Comparison of ENCODE assay signal across 8 mouse cellular contexts in the genomic region with DNA sequence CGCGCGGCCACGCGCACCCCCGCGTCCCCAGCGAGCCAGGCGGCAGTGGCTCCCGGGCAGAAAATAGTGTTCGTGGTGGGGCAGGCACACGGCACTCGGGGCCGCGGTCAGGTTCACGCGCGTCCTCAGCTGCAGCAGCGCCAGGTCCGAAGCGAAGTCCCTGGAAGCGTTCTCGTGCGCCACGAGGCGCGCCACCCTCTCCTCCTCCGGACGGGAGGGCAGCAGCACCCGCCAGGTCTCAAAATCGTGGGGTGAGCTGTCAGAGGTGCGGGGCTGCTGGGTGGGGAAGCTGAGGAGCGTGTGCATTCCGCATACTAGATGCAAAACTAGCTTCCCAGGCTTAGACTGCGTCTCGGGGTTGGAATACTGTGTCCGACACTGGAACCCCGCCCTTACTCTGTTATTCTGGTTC. TPM values are rescaled to one million over a fixed set of nuclear protein-coding genes. Genes with fewer than 3 reads are reported as not detected.
DNase-seq lines count a peak whose midpoint lies in the region; ATAC-seq and TF ChIP-seq lines count a peak whose summit lies in the region.

No protein-coding gene starts in this region.

- WGBS in cerebellum, adult 2 months, result under 1% methylated on average over 38 of the region's 38 CpGs
- WGBS in forebrain, embryonic 13.5 days, result under 1% methylated on average over 38 of the region's 38 CpGs
- under 1% methylated on average over 38 of the region's 38 CpGs for WGBS in liver, embryonic 13.5 days (ENCODE audit: insufficient replicate concordance)
- under 1% methylated on average over 38 of the region's 38 CpGs for WGBS in stomach, postnatal 0 days

- ATAC-seq in CD4-positive, CD25-positive, alpha-beta regulatory T cell, adult 4 months, result peak; percentile 41
- ATAC-seq in forebrain, embryonic 13.5 days, result peak; percentile 44; the same call in 1 of the 2 replicates
- peak; percentile 29 for ATAC-seq in liver, embryonic 13.5 days (ENCODE audit: low read depth)
- ATAC-seq in stomach, postnatal 0 days (ENCODE audit: low FRiP score, low TSS enrichment), result peak; percentile 22

- H3K9ac ChIP-seq in forebrain, embryonic 13.5 days, result peak overlapping the region; percentile 86
- H3K9ac ChIP-seq in liver, embryonic 13.5 days, result peak overlapping the region; percentile 86
- H3K9ac ChIP-seq in stomach, postnatal 0 days (ENCODE audit: low read length), result peak overlapping the region; percentile 80

- TF ChIP-seq POLR2A in cerebellum, adult 2 months (IDR thresholded peaks at IDR 0.05; ENCODE audit: borderline replicate concordance, insufficient read depth, low read length), result no peak

- peak overlapping the region; percentile 94 for H3K4me2 ChIP-seq in forebrain, embryonic 13.5 days
- peak overlapping the region; percentile 100 for H3K4me2 ChIP-seq in liver, embryonic 13.5 days
- peak overlapping the region; percentile 98 for H3K4me2 ChIP-seq in stomach, postnatal 0 days (replicated peaks; ENCODE audit: low read depth)

- no peak for TF ChIP-seq EP300 in stomach, postnatal 0 days (optimal IDR thresholded peaks at IDR 0.05)

- no peaks in the 10 kb centered on the region for H3K4me1 ChIP-seq in cerebellum, adult 2 months (ENCODE audit: control insufficient read depth, insufficient read depth, low read length)
- H3K4me1 ChIP-seq in forebrain, embryonic 13.5 days, result peaks cover 16% of the 10 kb centered on the region
- H3K4me1 ChIP-seq in liver, embryonic 13.5 days (replicated peaks), result peaks cover 47% of the 10 kb centered on the region
- H3K4me1 ChIP-seq in stomach, postnatal 0 days (replicated peaks; ENCODE audit: control insufficient read depth, insufficient read depth), result peaks cover 5% of the 10 kb centered on the region

- H3K9me3 ChIP-seq in forebrain, embryonic 13.5 days (replicated peaks), result no peaks in the 10 kb centered on the region
- H3K9me3 ChIP-seq in liver, embryonic 13.5 days (replicated peaks), result no peaks in the 10 kb centered on the region
- H3K9me3 ChIP-seq in stomach, postnatal 0 days (ENCODE audit: control insufficient read depth, low read length), result no peaks in the 10 kb centered on the region

- H3K4me3 ChIP-seq in cerebellum, adult 2 months (replicated peaks; ENCODE audit: insufficient read depth, low read depth, low read length), result peak overlapping the region; percentile 68
- H3K4me3 ChIP-seq in forebrain, embryonic 13.5 days, result peak overlapping the region; percentile 69
- H3K4me3 ChIP-seq in liver, embryonic 13.5 days (replicated peaks), result peak overlapping the region; percentile 77
- H3K4me3 ChIP-seq in stomach, postnatal 0 days (ENCODE audit: low read depth, low read length), result peak overlapping the region; percentile 67

- H3K27me3 ChIP-seq in cerebellum, adult 2 months (ENCODE audit: control insufficient read depth, insufficient read depth, low read length), result no peaks in the 10 kb centered on the region
- peaks cover 9% of the 10 kb centered on the region; the same call in 1 of the 2 replicates for H3K27me3 ChIP-seq in forebrain, embryonic 13.5 days
- no peaks in the 10 kb centered on the region for H3K27me3 ChIP-seq in liver, embryonic 13.5 days
- H3K27me3 ChIP-seq in stomach, postnatal 0 days (ENCODE audit: control insufficient read depth, insufficient read depth, low read length), result no peaks in the 10 kb centered on the region

- H3K27ac ChIP-seq in cerebellum, adult 2 months (ENCODE audit: insufficient read depth, low read length), result peak overlapping the region; percentile 74
- H3K27ac ChIP-seq in forebrain, embryonic 13.5 days, result peak overlapping the region; percentile 31; the same call in 1 of the 2 replicates
- H3K27ac ChIP-seq in liver, embryonic 13.5 days, result peak overlapping the region; percentile 41; the same call in 1 of the 2 replicates
- H3K27ac ChIP-seq in stomach, postnatal 0 days (replicated peaks), result peak overlapping the region; percentile 89

- no peak for DNase-seq in cerebellum, adult 2 months
- DNase-seq in cerebellum, adult 8-10 months, result no peak
- DNase-seq in liver, embryonic 13.5 days, result no peak
- no peak for DNase-seq in stomach, postnatal 0 days (ENCODE audit: low spot score)
- DNase-seq in cerebellum, adult 18-20 months, result no peak
- no peak for DNase-seq in urinary bladder, postnatal 10 days (ENCODE audit: low spot score)

- TF ChIP-seq CTCF in cerebellum, adult 2 months (IDR thresholded peaks at IDR 0.05; ENCODE audit: borderline replicate concordance, insufficient read depth, low read depth, low read length), result no peak
- TF ChIP-seq CTCF in stomach, postnatal 0 days (IDR thresholded peaks at IDR 0.05; ENCODE audit: low read depth), result no peak

- no peaks in the 10 kb centered on the region for H3K36me3 ChIP-seq in forebrain, embryonic 13.5 days (ENCODE audit: poor library complexity, severe bottlenecking)
- no peaks in the 10 kb centered on the region for H3K36me3 ChIP-seq in liver, embryonic 13.5 days
- no peaks in the 10 kb centered on the region for H3K36me3 ChIP-seq in stomach, postnatal 0 days (ENCODE audit: control insufficient read depth, insufficient read depth, low read length)

RNA-seq across cellular contexts. Expression of a gene that starts 5.8 kb away (rescaled TPM):
- polyA plus RNA-seq in cerebellum, adult 2 months (2012; rRNA removed), result 0.06 and 0.08 TPM in 2 replicates
- not detected for polyA plus RNA-seq in CD4-positive, CD25-positive, alpha-beta regulatory T cell, adult 4 months (2017; shearing (Covaris generic))
- polyA plus RNA-seq in forebrain, embryonic 13.5 days (2015; fragmentation: Nextera tagmentation; extraction: Ambion mirVana), result 0.09 and 0.29 TPM in 2 replicates
- 5.8 and 6.4 TPM in 2 replicates for polyA plus RNA-seq in liver, embryonic 13.5 days (2015; fragmentation: Nextera tagmentation; extraction: Ambion mirVana)
- polyA plus RNA-seq in stomach, postnatal 0 days (2015; fragmentation: Nextera tagmentation; extraction: Ambion mirVana), result 77.4 and 85.3 TPM in 2 replicates

RNA-seq across cellular contexts. Expression of a gene that starts 10.8 kb away (rescaled TPM):
- 15.9 and 18.9 TPM in 2 replicates for polyA plus RNA-seq in cerebellum, adult 2 months (2012; rRNA removed)
- 1 to 10 TPM; 2.5 to 4.3 TPM for polyA plus RNA-seq in CD4-positive, CD25-positive, alpha-beta regulatory T cell, adult 4 months (2017; shearing (Covaris generic))
- polyA plus RNA-seq in forebrain, embryonic 13.5 days (2015; fragmentation: Nextera tagmentation; extraction: Ambion mirVana), result 7.9 and 10.1 TPM in 2 replicates
- 4.0 and 4.1 TPM in 2 replicates for polyA plus RNA-seq in liver, embryonic 13.5 days (2015; fragmentation: Nextera tagmentation; extraction: Ambion mirVana)
- 9.1 and 9.7 TPM in 2 replicates for polyA plus RNA-seq in stomach, postnatal 0 days (2015; fragmentation: Nextera tagmentation; extraction: Ambion mirVana)

RNA-seq across cellular contexts. Expression of a gene that starts 23.4 kb away (rescaled TPM):
- 49.1 and 50.0 TPM in 2 replicates for polyA plus RNA-seq in cerebellum, adult 2 months (2012; rRNA removed)
- polyA plus RNA-seq in CD4-positive, CD25-positive, alpha-beta regulatory T cell, adult 4 months (2017; shearing (Covaris generic)), result 10 to 100 TPM; 39.8 to 41.9 TPM
- 49.8 and 51.1 TPM in 2 replicates for polyA plus RNA-seq in forebrain, embryonic 13.5 days (2015; fragmentation: Nextera tagmentation; extraction: Ambion mirVana)
- 20.5 and 22.7 TPM in 2 replicates for polyA plus RNA-seq in liver, embryonic 13.5 days (2015; fragmentation: Nextera tagmentation; extraction: Ambion mirVana)
- 15.1 and 16.6 TPM in 2 replicates for polyA plus RNA-seq in stomach, postnatal 0 days (2015; fragmentation: Nextera tagmentation; extraction: Ambion mirVana)

RNA-seq across cellular contexts. Expression of a gene that starts 31.5 kb away (rescaled TPM):
- 451 and 486 TPM in 2 replicates for polyA plus RNA-seq in cerebellum, adult 2 months (2012; rRNA removed)
- polyA plus RNA-seq in CD4-positive, CD25-positive, alpha-beta regulatory T cell, adult 4 months (2017; shearing (Covaris generic)), result 10 to 100 TPM; 59.4 to 88.7 TPM
- 452 and 476 TPM in 2 replicates for polyA plus RNA-seq in forebrain, embryonic 13.5 days (2015; fragmentation: Nextera tagmentation; extraction: Ambion mirVana)
- polyA plus RNA-seq in liver, embryonic 13.5 days (2015; fragmentation: Nextera tagmentation; extraction: Ambion mirVana), result 160 and 170 TPM in 2 replicates
- 124 and 130 TPM in 2 replicates for polyA plus RNA-seq in stomach, postnatal 0 days (2015; fragmentation: Nextera tagmentation; extraction: Ambion mirVana)

RNA-seq across cellular contexts. Expression of a gene that starts 31.9 kb away (rescaled TPM):
- polyA plus RNA-seq in cerebellum, adult 2 months (2012; rRNA removed), result 69.7 and 71.5 TPM in 2 replicates
- polyA plus RNA-seq in CD4-positive, CD25-positive, alpha-beta regulatory T cell, adult 4 months (2017; shearing (Covaris generic)), result 100 to 1,000 TPM in 1 of 2 experiments, 10 to 100 TPM in 1; 59.0 to 108 TPM
- polyA plus RNA-seq in forebrain, embryonic 13.5 days (2015; fragmentation: Nextera tagmentation; extraction: Ambion mirVana), result 80.2 and 91.6 TPM in 2 replicates
- 64.4 and 70.0 TPM in 2 replicates for polyA plus RNA-seq in liver, embryonic 13.5 days (2015; fragmentation: Nextera tagmentation; extraction: Ambion mirVana)
- 102 and 106 TPM in 2 replicates for polyA plus RNA-seq in stomach, postnatal 0 days (2015; fragmentation: Nextera tagmentation; extraction: Ambion mirVana)

Comparison
In these comparisons a context has a peak if more than half of its experiments do, and no peak if none do; other contexts are left out.
1. H3K27ac ChIP-seq: peak in every context shown above with its lines; median percentile 89 in stomach, postnatal 0 days; 74 in cerebellum, adult 2 months; 41 in liver, embryonic 13.5 days; 31 in forebrain, embryonic 13.5 days.
2. RNA of a gene that starts 5.8 kb away (polyA plus RNA-seq): 77.4 to 85.3 TPM in stomach, postnatal 0 days; 5.8 to 6.4 TPM in liver, embryonic 13.5 days, not detected in CD4-positive, CD25-positive, alpha-beta regulatory T cell, adult 4 months, 0.09 to 0.29 TPM in forebrain, embryonic 13.5 days and 0.06 to 0.08 TPM in cerebellum, adult 2 months; every median in the first group is over 10 times any median in the second.
3. Peak in every context shown above with its lines, with median percentiles within 50 percentile points of each other: H3K4me3 ChIP-seq, ATAC-seq, H3K4me2 ChIP-seq and H3K9ac ChIP-seq.